ENCODE assay signal across 9 mouse cellular contexts in genomic region chr14:13960079-13960478, GRCm38 (mm10). TPM values are rescaled to one million over a fixed set of nuclear protein-coding genes. Genes with fewer than 3 reads are reported as not detected.
DNase-seq lines count a peak whose midpoint lies in the region; ATAC-seq and TF ChIP-seq lines count a peak whose summit lies in the region.
"Had no signal": no experiment of that assay in that cellular context is flagged by ENCODE, and none has a peak within 500 bp of the region (broad histone marks: within the 10 kb centered on the region; RNA-seq: fewer than 3 reads in every experiment).

No protein-coding gene starts in this region.

- DNase-seq in 3134 (ENCODE audit: extremely low read depth, insufficient read length, low spot score) = peak; percentile 45
- DNase-seq in ES-CJ7 (ENCODE audit: low read depth, low spot score) = peak; percentile 30
- DNase-seq in cerebellum, postnatal 14 days = peak; percentile 59 to 65
- peak; percentile 46 for DNase-seq in kidney, postnatal 0 days (ENCODE audit: low spot score)
- peak; percentile 18 for DNase-seq in lung, postnatal 14 days
- DNase-seq in right cerebral cortex, postnatal 14 days = peak; percentile 25
- no peak for DNase-seq in urinary bladder, adult 18-20 months (ENCODE audit: low spot score in 2 of 2)

- H3K4me2 ChIP-seq in heart, embryonic 11.5 days = peak overlapping the region; percentile 71
- peak overlapping the region; percentile 75 for H3K4me2 ChIP-seq in kidney, postnatal 0 days (ENCODE audit: low read length)

- WGBS in heart, embryonic 11.5 days (ENCODE audit: insufficient replicate concordance) = 2% methylated on average over 9 of the region's 9 CpGs
- under 1% methylated on average over 9 of the region's 9 CpGs for whole genome bisulfite sequencing in kidney, postnatal 0 days

- peaks cover 6% of the 10 kb centered on the region; the same call in 1 of the 2 replicates for H3K4me1 ChIP-seq in heart, embryonic 11.5 days (ENCODE audit: control insufficient read depth, insufficient read depth, low read length)
- no peaks in the 10 kb centered on the region; the same call in 1 of the 2 replicates for H3K4me1 ChIP-seq in kidney, postnatal 0 days (replicated peaks; ENCODE audit: insufficient read depth, low read length)

- H3K9ac ChIP-seq in heart, embryonic 11.5 days (ENCODE audit: low read depth, low read length) = peak overlapping the region; percentile 97
- H3K9ac ChIP-seq in kidney, postnatal 0 days (ENCODE audit: low read depth, low read length) = peak overlapping the region; percentile 97

- H3K27ac ChIP-seq in heart, embryonic 11.5 days (ENCODE audit: low read depth, low read length) = no peak overlapping the region
- H3K27ac ChIP-seq in kidney, postnatal 0 days = peak overlapping the region; percentile 89; the same call in 1 of the 2 replicates

- no peaks in the 10 kb centered on the region for H3K9me3 ChIP-seq in heart, embryonic 11.5 days (replicated peaks; ENCODE audit: control insufficient read depth, low read length)
- H3K9me3 ChIP-seq in kidney, postnatal 0 days (replicated peaks; ENCODE audit: low read length) = no peaks in the 10 kb centered on the region

- TF ChIP-seq CTCF in kidney, postnatal 0 days (IDR thresholded peaks at IDR 0.05; ENCODE audit: low read depth) = no peak

- no peak for ATAC-seq in heart, embryonic 11.5 days (replicated peaks; ENCODE audit: insufficient number of reproducible peaks, low FRiP score, low TSS enrichment)
- ATAC-seq in kidney, postnatal 0 days (replicated peaks; ENCODE audit: low FRiP score, low read depth) = no peak; the same call in 1 of the 2 replicates

- no peaks in the 10 kb centered on the region for H3K27me3 ChIP-seq in heart, embryonic 11.5 days (ENCODE audit: control insufficient read depth, insufficient read depth, low read length)
- H3K27me3 ChIP-seq in kidney, postnatal 0 days (ENCODE audit: insufficient read depth, low read length) = no peaks in the 10 kb centered on the region

- peak overlapping the region; percentile 71 for H3K4me3 ChIP-seq in heart, embryonic 11.5 days (ENCODE audit: low read depth, low read length)
- peak overlapping the region; percentile 83 for H3K4me3 ChIP-seq in kidney, postnatal 0 days (replicated peaks; ENCODE audit: low read depth, low read length)

- peaks cover 4% of the 10 kb centered on the region; the same call in 1 of the 2 replicates for H3K36me3 ChIP-seq in heart, embryonic 11.5 days (ENCODE audit: control insufficient read depth, insufficient read depth, low read length)
- no peaks in the 10 kb centered on the region for H3K36me3 ChIP-seq in kidney, postnatal 0 days (ENCODE audit: insufficient read depth, low read length)

RNA-seq across cellular contexts. Expression of gene Atxn7, which starts 1.2 kb away (rescaled TPM):
- 3.2 and 5.2 TPM in 2 replicates for polyA plus RNA-seq in heart, embryonic 11.5 days (2014; fragmentation: Nextera tagmentation; extraction: Ambion mirVana)
- 4.0 and 4.6 TPM in 2 replicates for polyA plus RNA-seq in kidney, postnatal 0 days (2015; fragmentation: Nextera tagmentation; extraction: Ambion mirVana)

RNA-seq across cellular contexts. Expression of gene Thoc7, which starts 1.6 kb away (rescaled TPM):
- polyA plus RNA-seq in heart, embryonic 11.5 days (2014; fragmentation: Nextera tagmentation; extraction: Ambion mirVana) = 160 and 161 TPM in 2 replicates
- 211 and 212 TPM in 2 replicates for polyA plus RNA-seq in kidney, postnatal 0 days (2015; fragmentation: Nextera tagmentation; extraction: Ambion mirVana)

RNA-seq across cellular contexts. Expression of gene Gm281, which starts 45.8 kb away (rescaled TPM):
- not detected in 2 replicates for polyA plus RNA-seq in heart, embryonic 11.5 days (2014; fragmentation: Nextera tagmentation; extraction: Ambion mirVana)
- not detected in 2 replicates for polyA plus RNA-seq in kidney, postnatal 0 days (2015; fragmentation: Nextera tagmentation; extraction: Ambion mirVana)
- polyA plus RNA-seq: gonadal fat pad, adult 2 months had no signal

Comparison
In these comparisons a context has a peak if more than half of its experiments do, and no peak if none do; other contexts are left out.
1. DNase-seq: peak in 3134 (single experiment), ES-CJ7 (single experiment), cerebellum, postnatal 14 days (2 of 2), kidney, postnatal 0 days (single experiment), lung, postnatal 14 days (single experiment) and right cerebral cortex, postnatal 14 days (single experiment); none in urinary bladder, adult 18-20 months (0 of 2).